Mouse (Mus musculus) cerebellum, adult 2 months (tissue): ENCODE data around the gene Pdzd2. TPM values are rescaled to one million over a fixed set of nuclear protein-coding genes. Genes with fewer than 3 reads are reported as not detected.

Source experiments
- DNase-seq, 2 experiments: peaks; one replicate each; pipeline ENCODE4 v3.0.0; 2021
- H3K27ac ChIP-seq: fragments of 200-500 bp; 2 replicates; pipeline ENCODE4 v1.5.1; 2012; ENCODE audit warnings: low read length, control low read depth, inconsistent platforms; ENCODE audit not compliant: insufficient read depth
- H3K27me3 ChIP-seq: fragments of 200-500 bp; 2 replicates; pipeline ENCODE4 v1.6.1; 2012; ENCODE audit warnings: inconsistent platforms, mild to moderate bottlenecking, low read length, moderate library complexity; ENCODE audit not compliant: control insufficient read depth, insufficient read depth
- H3K4me1 ChIP-seq: fragments of 200-500 bp; 2 replicates; pipeline ENCODE4 v1.6.1; 2011; ENCODE audit warnings: low read length; ENCODE audit not compliant: control insufficient read depth, insufficient read depth
- H3K4me3 ChIP-seq: fragments of 200-500 bp; replicated peaks from 2 replicates; pipeline ENCODE3; 2011; ENCODE audit warnings: mild to moderate bottlenecking, low read depth, low read length, control low read depth; ENCODE audit not compliant: insufficient read depth
- CTCF ChIP-seq: fragments of 200-500 bp; IDR thresholded peaks from 2 replicates; pipeline ENCODE4 v1.5.1; 2011; ENCODE audit warnings: low read depth, mild to moderate bottlenecking, control low read depth, low read length, moderate library complexity, borderline replicate concordance; ENCODE audit not compliant: insufficient read depth
- POLR2A ChIP-seq: fragments of 200-500 bp; IDR thresholded peaks from 2 replicates; pipeline ENCODE4 v1.6.1; 2011; ENCODE audit warnings: low read length, control low read depth, borderline replicate concordance; ENCODE audit not compliant: insufficient read depth
- WGBS: fragments of 180-500 bp; shearing (Covaris S2); methylation state at CpG from one replicate; pipeline ENCODE4 v1.1.7; 2018; 5-methylcytosine and 5-hydroxymethylcytosine counted together
- polyA plus RNA-seq: library from polyadenylated mRNA; depleted of rRNA; stranded (reverse); fragments of >200 nt; gene quantifications from 2 replicates; pipeline ENCODE4 v1.2.3, GENCODE M21; 2012; rRNA removed

Pdzd2 gene
- polyA plus RNA-seq, 1 experiment = 6.3 TPM

DNA sequence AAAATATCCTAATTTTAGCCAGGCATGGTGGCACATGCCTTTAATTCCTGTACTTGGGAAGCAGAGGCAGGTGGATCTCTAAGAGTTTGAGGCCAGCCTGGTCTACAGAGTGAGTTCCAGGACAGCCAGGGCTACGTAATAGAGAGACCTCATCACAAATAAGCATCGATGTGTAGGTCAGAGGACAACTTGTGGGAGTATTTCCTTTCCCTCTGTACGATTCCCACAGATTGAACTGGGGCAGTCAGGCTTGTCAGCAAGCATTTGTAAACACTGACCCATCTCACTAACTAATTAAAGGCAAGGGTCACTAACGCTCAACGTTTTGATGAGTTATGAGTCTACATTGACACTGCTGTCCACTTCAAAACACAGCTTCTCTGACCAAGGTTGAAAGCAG is 425.1 kb downstream of the Pdzd2 start:
- 81% methylated on average over 5 of the region's 5 CpGs for WGBS
- H3K27ac ChIP-seq = no peak overlapping the region
- no peak overlapping the region for H3K4me3 ChIP-seq
- H3K27me3 ChIP-seq = no peaks in the 10 kb centered on the region
- no peaks in the 10 kb centered on the region for H3K4me1 ChIP-seq
- no peak for DNase-seq
- no peak for TF ChIP-seq POLR2A
- no peak for TF ChIP-seq CTCF

DNA sequence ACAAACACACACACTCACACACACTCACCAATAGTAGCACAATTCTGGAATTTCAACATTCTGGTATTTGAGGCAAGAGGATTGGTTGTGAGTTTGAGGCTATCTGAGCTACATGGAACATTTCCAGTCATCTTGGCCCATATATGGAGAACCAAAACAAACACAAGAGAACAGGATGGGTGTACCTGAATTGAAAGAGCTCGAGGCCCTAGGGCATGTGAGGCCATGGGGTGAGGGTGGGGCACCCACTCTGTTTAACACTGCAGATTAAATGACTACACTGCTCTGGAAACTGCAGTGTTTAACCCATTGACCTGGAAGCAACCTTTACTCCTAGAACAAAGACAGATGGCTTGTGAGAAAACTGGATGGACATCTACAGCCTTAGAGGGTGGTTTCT is 426.5 kb downstream of the Pdzd2 start:
- WGBS = 57% methylated on average over 1 of the region's 1 CpGs
- no peak overlapping the region for H3K27ac ChIP-seq
- no peaks in the 10 kb centered on the region for H3K27me3 ChIP-seq
- no peak overlapping the region for H3K4me3 ChIP-seq
- no peak for DNase-seq
- no peaks in the 10 kb centered on the region for H3K4me1 ChIP-seq
- TF ChIP-seq POLR2A = no peak
- TF ChIP-seq CTCF = no peak

DNA sequence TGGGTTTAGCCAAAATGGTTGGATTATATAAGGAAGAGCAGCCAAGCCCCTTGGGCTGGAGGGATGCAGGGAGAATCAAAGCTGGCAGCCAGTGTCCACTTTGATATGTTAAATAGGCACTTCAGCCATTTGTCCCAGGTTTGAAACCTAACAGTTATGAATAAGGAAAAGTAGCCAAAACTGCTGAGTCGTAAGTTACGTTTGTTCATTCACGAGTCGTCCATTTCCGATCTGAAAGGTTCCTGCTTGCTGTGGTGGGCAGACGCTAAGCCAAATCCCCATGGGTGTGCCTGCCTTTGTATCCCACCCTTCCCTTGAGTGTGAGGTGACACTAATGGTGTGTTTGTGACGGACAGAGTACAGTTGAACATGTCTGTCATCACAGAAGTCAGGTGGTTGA is 428.3 kb downstream of the Pdzd2 start:
- Histone ChIP-seq H3K27ac (no peak overlapping the region), H3K4me3 (no peak overlapping the region), H3K4me1 (peaks cover under 1% of the 10 kb centered on the region; the same call in 1 of the 2 replicates), H3K27me3 (no peaks in the 10 kb centered on the region)
- TF ChIP-seq CTCF (no peak), POLR2A (no peak)
- 88% methylated on average over 7 of the region's 7 CpGs for WGBS
- DNase-seq = no peak

DNA sequence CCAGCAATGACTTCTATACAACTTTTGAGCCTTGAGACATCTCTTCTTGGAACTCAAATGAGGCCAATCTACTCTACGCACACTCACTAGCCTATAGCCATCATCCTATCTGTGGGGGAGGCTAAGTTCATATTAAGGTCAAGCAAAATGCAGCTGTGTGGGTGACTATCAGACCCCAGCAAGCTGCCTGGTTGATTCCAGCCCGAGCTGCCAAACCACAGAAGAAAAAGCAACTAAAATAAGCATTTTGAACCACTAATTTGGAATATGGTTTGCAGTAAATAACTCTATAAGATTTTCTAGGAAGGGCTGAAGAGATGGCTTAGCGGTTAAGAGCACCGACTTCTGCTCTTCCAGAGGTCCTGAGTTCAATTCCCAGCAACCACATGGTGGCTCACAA is 429.0 kb downstream of the Pdzd2 start:
- TF ChIP-seq CTCF = no peak
- no peak for TF ChIP-seq POLR2A
- no peak overlapping the region for H3K27ac ChIP-seq
- H3K4me3 ChIP-seq = no peak overlapping the region
- H3K4me1 ChIP-seq = peaks cover 3% of the 10 kb centered on the region; the same call in 1 of the 2 replicates
- no peak for DNase-seq
- WGBS = 96% methylated on average over 4 of the region's 4 CpGs
- H3K27me3 ChIP-seq = no peaks in the 10 kb centered on the region

Other genes with a start within 250 kb of the Pdzd2 start
- 21.3 and 21.4 TPM in 2 replicates for gene 6030458C11Rik, start 84.7 kb upstream of the Pdzd2 start, polyA plus RNA-seq
- 48.1 and 50.3 TPM in 2 replicates for gene Drosha, start 84.9 kb upstream of the Pdzd2 start, polyA plus RNA-seq